Mouse (Mus musculus) T-helper 2 cell (primary cell): ENCODE measurements around the gene Rbm39.
"Not testable (repeated sequence)": the region's sequence is repeated elsewhere in the genome, so short reads cannot be mapped to it uniquely, and the experiment has no call there.

Experiments used
- in situ Hi-C: fragments of 300-600 bp; cut with MboI, MseI; formaldehyde crosslinking; loops from one replicate; pipeline ENCODE4 v1.15.1; 2025; ENCODE audit warnings: high pct_unique_total_duplicates

Gene Rbm39

GRCm38 (mm10) chr2:156180824-156181590 is 969 bp upstream of the Rbm39 start:
- in situ Hi-C loops, result loop anchor here (25.0 kb wide), 1 partner anchor 1294 kb away; the partner anchor contains the start of gene Eif2s2

- in situ Hi-C loops, result loop anchor here (25.0 kb wide), 1 partner anchor 1292 kb away; the partner anchor contains the start of gene Eif2s2
Measured at GRCm38 (mm10) chr2:156179796-156180093, 293 bp downstream of the Rbm39 start.

DNA sequence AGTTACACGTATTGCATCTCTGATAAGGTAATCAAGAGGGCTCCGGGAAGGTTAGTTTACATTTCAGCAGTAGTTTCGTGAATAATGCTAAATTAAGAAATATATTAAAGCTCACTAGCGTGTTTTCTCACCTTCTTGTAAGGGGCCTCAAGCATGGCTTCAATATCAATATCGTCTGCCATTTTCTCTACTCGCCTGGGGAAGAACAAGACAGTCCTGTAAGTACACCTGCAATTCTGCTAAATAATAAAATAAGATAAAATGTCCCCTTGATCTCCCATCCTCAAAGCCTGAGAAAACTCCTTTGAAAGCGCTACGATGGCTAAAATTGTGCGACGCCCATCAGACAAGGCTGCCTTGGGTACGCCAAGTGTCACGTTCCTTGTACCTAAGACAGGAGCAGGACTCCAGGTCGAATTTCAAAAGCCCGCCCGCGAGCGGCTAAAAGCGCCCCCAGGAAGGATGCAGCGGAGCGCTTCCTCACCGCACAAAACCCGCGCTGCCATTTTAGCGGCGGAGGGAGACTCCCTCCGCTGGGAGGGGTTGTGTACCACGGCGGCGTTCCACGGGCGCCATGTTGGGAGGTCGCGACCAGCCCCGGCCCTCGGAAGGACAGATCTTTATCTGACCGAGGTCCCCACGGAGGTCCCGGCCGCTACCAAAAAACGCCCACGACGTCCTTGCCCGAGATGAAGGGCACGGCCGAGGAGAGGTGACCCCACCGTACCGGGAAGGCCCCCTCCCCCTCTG is 817 bp downstream of the Rbm39 start:
- in situ Hi-C loops, result loop anchor here (25.0 kb wide), 1 partner anchor 1292 kb away; the partner anchor contains the start of gene Eif2s2

- in situ Hi-C loops, result loop anchor here (25.0 kb wide), 1 partner anchor 1290 kb away; the partner anchor contains the start of gene Eif2s2
Measured at GRCm38 (mm10) chr2:156177651-156178050, 2.4 kb downstream of the Rbm39 start.

DNA sequence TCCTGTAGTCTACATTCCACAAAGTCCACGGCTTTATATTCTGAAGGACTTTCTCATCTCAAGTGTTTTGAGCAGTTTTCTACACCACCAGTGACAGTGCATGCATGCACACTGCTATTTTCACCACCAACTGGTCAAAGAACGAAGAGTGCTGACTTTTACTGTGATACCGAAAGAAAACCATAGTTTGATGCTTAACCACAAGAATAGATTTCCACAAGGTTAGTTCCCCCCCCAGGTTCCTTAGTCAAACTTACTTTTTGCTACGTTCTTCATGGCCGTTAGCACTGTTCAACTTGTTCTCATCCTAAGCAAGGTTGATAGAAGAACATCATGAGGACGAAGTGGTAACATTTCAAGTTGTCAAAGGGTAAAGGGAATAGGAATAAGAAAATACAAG is 3.0 kb downstream of the Rbm39 start:
- in situ Hi-C loops, result loop anchor here (25.0 kb wide), 1 partner anchor 1290 kb away; the partner anchor contains the start of gene Eif2s2

- in situ Hi-C loops, result no loop called here
Measured at GRCm38 (mm10) chr2:156166557-156166956, 13.5 kb downstream of the Rbm39 start.

- in situ Hi-C loops, result no loop called here
Measured at GRCm38 (mm10) chr2:156165478-156165877, 14.6 kb downstream of the Rbm39 start.

DNA sequence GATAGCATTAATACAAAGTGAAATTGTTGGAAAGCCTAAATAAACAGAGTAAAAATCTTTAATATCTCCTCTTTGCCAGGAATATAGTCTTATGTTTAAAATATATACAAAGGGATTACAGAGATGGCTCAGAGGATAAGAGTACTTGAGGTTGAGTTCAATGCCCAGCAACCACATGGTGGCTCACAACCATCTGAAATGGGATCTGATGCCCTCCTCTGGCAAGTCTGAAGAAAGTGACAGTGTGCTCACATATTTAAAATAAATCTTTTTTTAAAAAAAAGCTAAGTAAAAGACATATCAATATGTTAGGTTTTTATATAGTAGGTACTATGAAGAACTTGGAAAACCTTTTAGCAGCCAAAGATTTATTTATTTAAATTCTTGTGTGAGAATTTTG is 28.5 kb downstream of the Rbm39 start:
- in situ Hi-C loops, result no loop called here

GRCm38 (mm10) chr2:156147316-156147915 is 32.6 kb downstream of the Rbm39 start:
- in situ Hi-C loops, result no loop called here

DNA sequence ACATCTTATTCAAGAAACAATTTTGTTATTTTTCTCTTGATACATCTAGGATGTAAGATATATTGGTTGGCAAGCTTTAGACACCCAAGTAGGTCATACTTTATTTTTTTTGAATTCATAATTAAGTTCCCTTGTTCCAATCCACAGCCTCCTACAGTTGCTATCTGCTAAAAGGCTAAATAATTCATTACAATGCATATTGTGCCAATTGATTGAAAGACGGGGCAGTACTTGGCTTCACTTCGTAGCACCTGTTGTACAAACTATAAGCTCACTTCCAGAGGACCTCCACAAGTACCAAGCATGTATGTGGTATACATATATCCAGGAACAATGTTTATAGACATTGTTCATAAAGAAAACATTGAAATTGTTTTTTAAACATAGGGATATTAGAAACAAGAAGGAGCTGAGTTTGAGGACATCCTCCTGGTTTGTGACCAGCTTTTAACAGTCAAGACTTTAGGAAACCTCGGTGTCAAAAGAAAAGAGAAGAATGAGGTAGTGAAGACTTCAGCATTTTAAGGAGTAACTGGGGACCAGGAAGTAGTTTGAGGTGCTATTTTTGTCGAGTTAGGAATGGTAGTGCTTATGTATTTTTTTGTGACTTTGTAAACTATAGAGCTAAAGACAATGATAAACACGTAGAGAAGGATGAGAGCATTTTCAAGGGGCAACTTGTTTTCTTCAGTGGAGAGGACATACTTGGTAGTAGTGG is 33.6 kb downstream of the Rbm39 start:
- in situ Hi-C loops, result no loop called here

DNA sequence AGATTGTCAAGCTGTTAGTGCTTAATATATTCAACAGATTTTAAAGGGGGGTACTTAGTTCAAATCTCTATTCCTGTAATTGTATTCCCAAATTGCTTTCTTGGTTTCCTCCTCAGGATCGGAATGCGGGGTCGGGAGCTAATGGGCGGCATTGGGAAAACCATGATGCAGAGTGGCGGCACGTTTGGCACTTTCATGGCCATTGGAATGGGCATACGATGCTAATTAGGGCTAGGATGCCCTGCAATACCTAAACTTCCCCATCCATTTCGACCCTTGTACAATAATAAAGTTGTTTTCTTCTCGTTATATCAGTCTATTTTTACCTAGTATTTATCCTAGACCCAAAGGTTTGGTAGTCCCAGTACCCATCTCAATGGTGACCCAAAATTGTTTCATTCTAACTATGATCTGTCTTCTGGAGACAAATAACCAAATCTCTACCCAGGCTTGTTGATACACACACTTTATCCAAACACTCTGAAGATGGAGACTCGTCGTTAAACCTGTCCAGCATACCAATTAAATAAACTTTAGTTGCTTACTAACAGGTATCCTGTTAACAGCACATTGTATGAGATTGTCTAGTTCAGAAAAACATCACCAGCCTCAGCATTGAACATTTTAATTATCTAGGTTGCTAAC is 34.4 kb downstream of the Rbm39 start:
- in situ Hi-C loops, result no loop called here

DNA sequence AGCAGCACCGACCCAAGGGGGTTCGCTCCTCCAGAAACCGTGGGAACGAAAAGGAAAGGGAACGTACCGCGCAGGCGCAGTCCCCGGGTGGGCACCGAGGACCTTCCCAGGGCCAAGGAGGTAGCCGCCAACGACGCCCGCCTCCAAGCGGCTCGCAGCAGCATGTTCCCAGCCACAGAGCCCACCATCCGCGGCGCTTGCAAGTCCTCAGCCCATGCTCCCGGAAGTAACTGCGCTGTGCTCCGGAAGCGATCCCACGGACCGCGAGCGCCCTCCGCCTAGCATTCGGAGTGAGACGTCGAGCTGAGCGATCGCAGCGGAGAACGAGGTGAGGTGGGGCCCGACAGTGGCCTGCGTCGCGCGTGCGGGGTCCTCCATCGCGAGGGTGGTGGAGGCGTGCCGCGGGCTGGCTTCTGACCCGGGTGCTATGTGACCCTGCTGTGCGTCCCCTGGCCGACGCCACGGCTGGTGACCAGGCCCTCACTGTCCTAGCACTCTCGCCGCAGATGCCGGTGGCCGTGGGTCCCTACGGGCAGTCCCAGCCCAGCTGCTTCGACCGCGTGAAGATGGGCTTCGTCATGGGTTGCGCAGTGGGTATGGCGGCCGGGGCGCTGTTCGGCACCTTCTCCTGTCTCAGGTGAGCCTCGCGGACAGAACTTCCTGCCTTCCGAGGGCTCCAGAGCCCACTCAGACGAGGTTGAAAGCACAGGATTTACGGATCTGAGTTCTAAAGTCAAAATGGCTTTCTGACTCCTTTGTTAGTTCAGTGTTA is 35.9 kb downstream of the Rbm39 start, which contains the start of the genes Romo1 and Nfs1:
Romo1 (plus strand) TSS at position 87 of the 772 bp plus-strand sequence.
Nfs1 (minus strand) TSS at position 234 of the 772 bp plus-strand sequence.
- in situ Hi-C loops, result no loop called here

GRCm38 (mm10) chr2:156143367-156143766 is 36.7 kb downstream of the Rbm39 start:
- in situ Hi-C loops, result no loop called here

- in situ Hi-C loops, result no loop called here
Measured at GRCm38 (mm10) chr2:156142820-156143219, 37.2 kb downstream of the Rbm39 start.

DNA sequence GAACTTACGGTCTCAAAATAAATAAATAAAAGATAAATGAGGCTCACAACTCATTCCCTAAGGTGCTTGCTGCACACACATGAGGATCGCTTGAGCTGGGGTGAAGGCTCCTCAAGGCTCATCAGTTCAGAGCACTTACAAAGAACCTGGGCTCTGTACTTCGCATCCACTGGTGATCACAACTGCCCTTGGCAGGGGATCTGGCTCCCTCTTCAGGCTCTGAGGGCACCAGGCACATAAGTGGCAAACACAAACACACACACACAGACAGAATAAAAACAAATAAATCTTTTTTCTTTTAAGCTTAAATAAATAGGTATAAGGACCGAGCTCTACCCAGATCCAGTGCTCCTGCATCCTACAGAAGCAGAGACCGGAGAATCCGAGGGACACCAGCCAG is 44.3 kb downstream of the Rbm39 start:
- in situ Hi-C loops, result loop anchor here (5.0 to 10.0 kb wide), 2 partner anchors 38 to 171 kb away; no protein-coding TSS in a partner anchor

DNA sequence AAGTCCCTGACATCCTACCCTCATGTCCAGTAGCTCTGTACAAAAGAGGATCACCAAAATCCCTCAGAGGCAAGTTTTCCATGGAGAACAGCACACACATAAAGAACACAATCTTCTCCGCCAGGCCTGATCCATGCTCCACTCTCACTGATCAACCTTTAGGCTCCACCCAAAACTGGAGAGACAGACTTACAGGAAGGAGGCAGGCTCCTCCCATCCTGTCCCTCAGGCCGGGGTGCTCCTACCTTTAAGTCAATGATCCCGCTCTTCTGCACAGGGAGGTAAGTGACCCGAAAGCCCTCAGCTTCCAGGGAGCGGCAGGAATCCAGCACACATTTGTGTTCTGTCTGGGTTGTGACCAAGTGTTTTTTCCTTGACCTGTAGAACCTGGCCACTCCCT is 45.9 kb downstream of the Rbm39 start:
- in situ Hi-C loops, result loop anchor here (10.0 kb wide), 1 partner anchor 169 kb away; no protein-coding TSS in a partner anchor

- in situ Hi-C loops, result no loop called here
Measured at GRCm38 (mm10) chr2:156126992-156127391, 53.0 kb downstream of the Rbm39 start, which contains the start of gene Gm28036. Gm28036 (minus strand) TSS chr2:156127092.

DNA sequence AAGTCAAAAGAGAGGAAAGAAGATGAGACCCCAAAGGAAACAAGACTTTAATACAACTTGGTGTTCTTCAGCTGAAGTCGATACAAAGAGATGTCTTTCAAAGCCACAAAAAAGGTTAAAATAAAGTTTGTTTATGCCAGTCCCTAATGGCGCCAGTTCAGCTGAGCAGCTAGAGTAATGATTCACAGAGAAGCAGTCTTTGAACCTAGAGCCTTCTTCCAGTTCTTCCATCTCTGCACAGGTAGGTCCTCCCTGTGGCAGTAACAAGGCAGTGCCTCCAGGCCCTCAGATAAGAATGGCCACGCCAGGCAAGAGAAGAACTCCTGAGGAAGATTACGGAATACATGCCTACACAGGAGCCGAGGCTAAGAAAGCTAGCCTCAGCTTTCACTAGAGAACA is 56.3 kb downstream of the Rbm39 start:
- in situ Hi-C loops, result no loop called here

GRCm38 (mm10) chr2:156119566-156119965 is 60.5 kb downstream of the Rbm39 start:
- in situ Hi-C loops, result no loop called here

DNA sequence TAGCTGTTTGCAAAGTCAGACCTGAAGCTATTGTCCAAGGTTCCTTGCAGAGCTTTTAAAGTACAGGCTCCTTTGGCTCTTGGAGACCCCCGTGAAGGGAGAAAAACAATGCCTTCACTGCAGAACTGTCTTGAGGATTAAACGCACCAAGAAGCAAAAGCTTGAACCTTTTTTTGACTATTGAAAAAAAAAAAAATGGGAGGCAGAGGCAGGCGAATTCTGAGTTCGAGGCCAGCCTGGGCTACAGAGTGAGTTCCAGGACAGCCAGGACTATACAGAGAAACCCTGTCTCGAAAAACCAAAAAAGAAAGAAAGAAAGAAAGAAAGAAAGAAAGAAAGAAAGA is 68.0 kb downstream of the Rbm39 start:
- in situ Hi-C loops, result not testable (repeated sequence)
